Mouse (Mus musculus): ENCODE data around the gene Gm9040.
"Not testable (repeated sequence)": the region's sequence is repeated elsewhere in the genome, so short reads cannot be mapped to it uniquely, and the experiment has no call there.

- not testable (repeated sequence) for TF ChIP-seq CTCF (IDR thresholded peaks at IDR 0.05; ENCODE audit: borderline replicate concordance, extremely low read depth, insufficient read depth, insufficient read length); POLR2A (IDR thresholded peaks at IDR 0.05; ENCODE audit: borderline replicate concordance, extremely low read depth, insufficient read depth, insufficient read length, poor library complexity, severe bottlenecking)
Observed at GRCm38 (mm10) chr10:118343155-118343554, 16.4 kb upstream of the Gm9040 start, which contains the start of gene Gm9046.

All from brain, embryonic 14.5 days (tissue).